Mouse (Mus musculus) heart, adult 2 months (tissue): ENCODE results near the gene Arhgap32.

Experiments used
- CTCF ChIP-seq: fragments of 200-600 bp; IDR thresholded peaks from 2 replicates; pipeline ENCODE4 v1.8.1; 2022; ENCODE audit warnings: antibody characterized with exemption, mild to moderate bottlenecking, moderate library complexity
- EP300 ChIP-seq: fragments of 200-500 bp; IDR thresholded peaks from 2 replicates; pipeline ENCODE4 v1.6.1; 2011; ENCODE audit warnings: low read depth, low read length, control low read depth; ENCODE audit not compliant: insufficient read depth
- POLR2A ChIP-seq: fragments of 200-500 bp; IDR thresholded peaks from 2 replicates; pipeline ENCODE4 v1.6.1; 2011; ENCODE audit warnings: mild to moderate bottlenecking, low read depth, low read length, control low read depth; ENCODE audit not compliant: insufficient read depth

DNA sequence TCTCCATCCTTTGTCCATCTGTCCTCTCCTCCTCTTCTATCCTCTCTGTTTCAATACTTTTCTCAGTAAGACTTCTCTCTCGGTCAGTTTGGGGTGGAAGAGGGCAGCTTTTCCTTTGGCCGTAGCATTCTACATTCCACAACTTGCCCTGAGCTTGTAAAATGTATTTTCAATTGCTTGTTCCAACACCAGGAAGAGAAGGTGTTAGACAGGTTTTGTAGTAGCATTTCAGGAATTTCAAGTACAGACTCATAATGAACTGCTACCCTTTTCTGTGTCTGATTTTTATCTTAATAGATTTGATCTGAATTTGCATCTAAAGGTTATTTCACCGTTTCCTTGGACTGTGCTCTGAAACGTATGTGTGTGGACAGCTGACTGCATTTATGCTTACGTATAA is 336 bp downstream of the Arhgap32 start:
- TF ChIP-seq POLR2A: no peak
- no peak for TF ChIP-seq CTCF
- no peak for TF ChIP-seq EP300
